Mouse (Mus musculus) lung, embryonic 16.5 days (tissue): Measurements from ENCODE around the gene Sp100. TPM values are rescaled to one million over a fixed set of nuclear protein-coding genes. Genes with fewer than 3 reads are reported as not detected.

Source experiments
- ATAC-seq: fragments of 200-750 bp; cut with Nextera tagmentation; 2 replicates; pipeline ENCODE4 v1.8.0; 2017; ENCODE audit warnings: low read depth, mild to moderate bottlenecking, moderate library complexity
- H3K27ac ChIP-seq: fragments of 300-500 bp; sonication (generic); 2 replicates; pipeline ENCODE4 v1.5.1; 2014; ENCODE audit warnings: mild to moderate bottlenecking, control low read depth, low read length
- H3K27me3 ChIP-seq: fragments of 300-500 bp; sonication (generic); 2 replicates; pipeline ENCODE4 v1.6.1; 2014; ENCODE audit warnings: low read depth, low read length, mixed read lengths; ENCODE audit not compliant: control insufficient read depth, insufficient read depth
- H3K36me3 ChIP-seq: fragments of 300-500 bp; sonication (generic); 2 replicates; pipeline ENCODE4 v1.6.1; 2014; ENCODE audit warnings: low read length; ENCODE audit not compliant: control insufficient read depth, insufficient read depth
- H3K4me1 ChIP-seq: fragments of 300-500 bp; sonication (generic); replicated peaks from 2 replicates; pipeline ENCODE4 v1.6.1; 2014; ENCODE audit warnings: low read length, mixed read lengths; ENCODE audit not compliant: control insufficient read depth, insufficient read depth
- H3K4me2 ChIP-seq: fragments of 300-500 bp; sonication (generic); 2 replicates; pipeline ENCODE4 v1.6.1; 2014; ENCODE audit warnings: low read depth, low read length, control low read depth
- H3K4me3 ChIP-seq: fragments of 300-500 bp; sonication (generic); 2 replicates; pipeline ENCODE4 v1.5.1; 2014; ENCODE audit warnings: mild to moderate bottlenecking, low read length, control low read depth
- H3K9ac ChIP-seq: fragments of 300-500 bp; sonication (generic); 2 replicates; pipeline ENCODE4 v1.6.1; 2014; ENCODE audit warnings: low read length, control low read depth
- H3K9me3 ChIP-seq: fragments of 300-500 bp; sonication (generic); 2 replicates; pipeline ENCODE4 v1.6.1; 2016; ENCODE audit warnings: low read length; ENCODE audit not compliant: control insufficient read depth
- WGBS: fragments of 180-500 bp; shearing (Covaris S2); extraction: QIAGEN DNeasy Blood & Tissue Kit; methylation state at CpG from one replicate; pipeline ENCODE4 v1.1.7; 2014; 5-methylcytosine and 5-hydroxymethylcytosine counted together
- polyA plus RNA-seq: library from polyadenylated mRNA; unstranded; fragments of >200 nt; fragmentation: Nextera tagmentation; extraction: Ambion mirVana; gene quantifications from 2 replicates; pipeline ENCODE4 v1.2.1, GENCODE M21; 2015

Sp100 gene
- polyA plus RNA-seq, 1 experiment from 2014 or later = 2.8 TPM

GRCm38 (mm10) chr1:85692281-85692680, 42.5 kb downstream of the Sp100 start:
- Histone ChIP-seq H3K4me3 (no peak overlapping the region), H3K9me3 (no peaks in the 10 kb centered on the region), H3K9ac (no peak overlapping the region), H3K4me1 (no peaks in the 10 kb centered on the region), H3K27ac (no peak overlapping the region), H3K36me3 (no peaks in the 10 kb centered on the region), H3K4me2 (no peak overlapping the region), H3K27me3 (no peaks in the 10 kb centered on the region)
- 73% methylated on average over 1 of the region's 1 CpGs for WGBS
- ATAC-seq = no peak

GRCm38 (mm10) chr1:85693280-85693679, 43.5 kb downstream of the Sp100 start:
- Histone ChIP-seq H3K4me3 (no peak overlapping the region), H3K9ac (no peak overlapping the region), H3K27ac (no peak overlapping the region), H3K36me3 (no peaks in the 10 kb centered on the region), H3K4me2 (no peak overlapping the region), H3K4me1 (no peaks in the 10 kb centered on the region), H3K9me3 (no peaks in the 10 kb centered on the region), H3K27me3 (no peaks in the 10 kb centered on the region)
- 60% methylated on average over 3 of the region's 3 CpGs for WGBS
- no peak for ATAC-seq

- 57% methylated on average over 3 of the region's 3 CpGs for WGBS
- no peak for ATAC-seq
- Histone ChIP-seq H3K36me3 (no peaks in the 10 kb centered on the region), H3K4me1 (no peaks in the 10 kb centered on the region), H3K4me3 (no peak overlapping the region), H3K9me3 (no peaks in the 10 kb centered on the region), H3K27ac (no peak overlapping the region), H3K27me3 (no peaks in the 10 kb centered on the region), H3K4me2 (no peak overlapping the region), H3K9ac (no peak overlapping the region)
Observed at GRCm38 (mm10) chr1:85695646-85696045, 45.9 kb downstream of the Sp100 start.

GRCm38 (mm10) chr1:85697721-85698493, 48.1 kb downstream of the Sp100 start:
- Histone ChIP-seq H3K9ac (no peak overlapping the region), H3K4me1 (no peaks in the 10 kb centered on the region), H3K27ac (no peak overlapping the region), H3K4me2 (no peak overlapping the region), H3K27me3 (no peaks in the 10 kb centered on the region), H3K9me3 (no peaks in the 10 kb centered on the region), H3K36me3 (no peaks in the 10 kb centered on the region), H3K4me3 (no peak overlapping the region)
- WGBS = 77% methylated on average over 4 of the region's 4 CpGs
- ATAC-seq = no peak

DNA sequence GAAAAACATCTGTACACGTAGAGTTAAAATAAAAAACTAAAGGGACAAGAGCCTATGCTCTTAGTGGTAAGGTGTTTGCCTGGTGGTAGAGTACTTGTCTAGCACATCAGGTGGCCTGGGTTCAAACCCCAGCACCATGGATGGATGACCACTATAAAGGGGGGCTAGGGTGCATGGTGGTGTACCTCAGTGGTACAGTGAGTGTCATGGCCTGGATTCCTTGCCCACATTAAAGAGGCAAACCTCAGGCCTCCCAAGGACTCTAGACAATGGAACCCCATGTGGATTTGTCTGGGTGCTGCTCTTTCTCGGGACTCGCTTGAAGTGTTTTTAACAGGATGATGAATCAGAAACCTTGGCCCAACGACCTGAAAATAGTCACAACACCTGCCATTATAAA, 52.7 kb downstream of the Sp100 start:
- ATAC-seq = no peak
- no peaks in the 10 kb centered on the region for H3K36me3 ChIP-seq
- no peak overlapping the region for H3K4me3 ChIP-seq
- no peak overlapping the region for H3K9ac ChIP-seq
- no peak overlapping the region for H3K27ac ChIP-seq
- H3K4me2 ChIP-seq = no peak overlapping the region
- WGBS = 61% methylated on average over 4 of the region's 4 CpGs
- H3K9me3 ChIP-seq = no peaks in the 10 kb centered on the region
- H3K4me1 ChIP-seq = no peaks in the 10 kb centered on the region
- no peaks in the 10 kb centered on the region for H3K27me3 ChIP-seq

- Histone ChIP-seq H3K4me1 (no peaks in the 10 kb centered on the region), H3K27ac (peak overlapping the region; percentile 72), H3K4me2 (peak overlapping the region; percentile 68), H3K4me3 (peak overlapping the region; percentile 47), H3K27me3 (no peaks in the 10 kb centered on the region), H3K36me3 (no peaks in the 10 kb centered on the region), H3K9me3 (no peaks in the 10 kb centered on the region), H3K9ac (peak overlapping the region; percentile 52)
- peak; percentile 97 for ATAC-seq
- WGBS = 13% methylated on average over 22 of the region's 22 CpGs
Observed at GRCm38 (mm10) chr1:85703245-85704186, 53.7 kb downstream of the Sp100 start.

- H3K4me3 ChIP-seq = no peak overlapping the region
- no peak for ATAC-seq
Observed at GRCm38 (mm10) chr1:85705552-85705951, 55.8 kb downstream of the Sp100 start.

GRCm38 (mm10) chr1:85706754-85707153, 57.0 kb downstream of the Sp100 start:
- 69% methylated on average over 2 of the region's 2 CpGs for WGBS
- H3K4me1 ChIP-seq = no peaks in the 10 kb centered on the region

More at GRCm38 (mm10) chr1:85705552-85705951, 55.8 kb downstream of the Sp100 start:
- Histone ChIP-seq H3K9ac (no peak overlapping the region), H3K27ac (no peak overlapping the region), H3K4me2 (no peak overlapping the region), H3K36me3 (no peaks in the 10 kb centered on the region), H3K4me1 (no peaks in the 10 kb centered on the region), H3K27me3 (no peaks in the 10 kb centered on the region), H3K9me3 (no peaks in the 10 kb centered on the region)
- 88% methylated on average over 1 of the region's 1 CpGs for WGBS

GRCm38 (mm10) chr1:85714501-85714900, 64.7 kb downstream of the Sp100 start:
- no peaks in the 10 kb centered on the region for H3K27me3 ChIP-seq
- no peak overlapping the region for H3K9ac ChIP-seq
- H3K9me3 ChIP-seq = no peaks in the 10 kb centered on the region
- no peak overlapping the region for H3K27ac ChIP-seq
- H3K4me1 ChIP-seq = no peaks in the 10 kb centered on the region
- no peak overlapping the region for H3K4me3 ChIP-seq
- H3K4me2 ChIP-seq = no peak overlapping the region
- H3K36me3 ChIP-seq = no peaks in the 10 kb centered on the region
- ATAC-seq = no peak

More at GRCm38 (mm10) chr1:85706754-85707153, 57.0 kb downstream of the Sp100 start:
- H3K4me3 ChIP-seq = no peak overlapping the region
- no peak overlapping the region for H3K27ac ChIP-seq
- no peaks in the 10 kb centered on the region for H3K36me3 ChIP-seq
- ATAC-seq = no peak
- no peaks in the 10 kb centered on the region for H3K27me3 ChIP-seq
- no peak overlapping the region for H3K9ac ChIP-seq
- no peaks in the 10 kb centered on the region for H3K9me3 ChIP-seq
- H3K4me2 ChIP-seq = no peak overlapping the region
